Mouse (Mus musculus): ENCODE data around the gene Nat8f4. TPM values are rescaled to one million over a fixed set of nuclear protein-coding genes. Genes with fewer than 3 reads are reported as not detected.
A peak's percentile ranks its signal among the peaks of the same experiment; 100 is the strongest.

Gene Nat8f4
- total RNA-seq, 2 experiments from 2014 or later: 5.3 to 7.4 TPM

- intact Hi-C loops (cut with DNase I): no loop called here
- Histone ChIP-seq H3K4me3 (no peak overlapping the region), H3K27ac (no peak overlapping the region)
- DNase-seq (ENCODE audit: extremely low spot score in 1 of 2, low spot score in 2 of 2): no peak
- no peak for TF ChIP-seq CTCF (IDR thresholded peaks at IDR 0.05)
Observed at GRCm38 (mm10) chr6:85861247-85861646, 43.4 kb downstream of the Nat8f4 start.

- intact Hi-C loops (cut with DNase I): loop anchor here (2.0 kb wide), 1 partner anchor 15 kb away; no protein-coding TSS in a partner anchor
- Histone ChIP-seq H3K27ac (peak overlapping the region; percentile 44; the same call in 1 of the 2 replicates), H3K4me3 (no peak overlapping the region)
- TF ChIP-seq CTCF (IDR thresholded peaks at IDR 0.05): no peak
- peak; percentile 28 to 70 for DNase-seq (ENCODE audit: extremely low spot score in 1 of 2, low spot score in 2 of 2)
Observed at GRCm38 (mm10) chr6:85856194-85856678, 48.4 kb downstream of the Nat8f4 start.

GRCm38 (mm10) chr6:85853481-85853880, 51.2 kb downstream of the Nat8f4 start:
- intact Hi-C loops (cut with DNase I): no loop called here
- Histone ChIP-seq H3K4me3 (no peak overlapping the region), H3K27ac (no peak overlapping the region)
- DNase-seq (ENCODE audit: extremely low spot score in 1 of 2, low spot score in 2 of 2): no peak
- no peak for TF ChIP-seq CTCF (IDR thresholded peaks at IDR 0.05)

GRCm38 (mm10) chr6:85851062-85851773, 53.5 kb downstream of the Nat8f4 start:
- no peak overlapping the region for H3K27ac ChIP-seq
- H3K4me3 ChIP-seq: no peak overlapping the region
- intact Hi-C loops (cut with DNase I): no loop called here
- DNase-seq (ENCODE audit: extremely low spot score in 1 of 2, low spot score in 2 of 2): no peak
- TF ChIP-seq CTCF (IDR thresholded peaks at IDR 0.05): no peak

GRCm38 (mm10) chr6:85849240-85849639, 55.4 kb downstream of the Nat8f4 start:
- no peak for TF ChIP-seq CTCF (IDR thresholded peaks at IDR 0.05)
- intact Hi-C loops (cut with DNase I): no loop called here
- Histone ChIP-seq H3K4me3 (no peak overlapping the region), H3K27ac (peak overlapping the region; percentile 69)
- no peak for DNase-seq (ENCODE audit: extremely low spot score in 1 of 2, low spot score in 2 of 2)

Other genes starting within 250 kb of the Nat8f4 start
- 1 to 10 TPM; 3.8 to 4.5 TPM for gene Nat8f7, start 191.7 kb downstream of the Nat8f4 start, total RNA-seq (2021)
- gene Nat8f3, start 139.1 kb downstream of the Nat8f4 start, total RNA-seq (2021): 1 to 10 TPM; 4.5 to 5.9 TPM
- gene Nat8f6, start 83.9 kb downstream of the Nat8f4 start, total RNA-seq (2021): 1 to 10 TPM; 2.3 TPM
- 1 to 10 TPM; 3.2 to 8.4 TPM for gene Nat8f5, start 83.9 kb downstream of the Nat8f4 start, total RNA-seq (2021)
- gene Nat8, start 72.8 kb downstream of the Nat8f4 start, total RNA-seq (2021): 1 to 10 TPM; 2.8 to 4.4 TPM
- 1 to 10 TPM; 2.1 to 2.7 TPM for gene Nat8f2, start 35.7 kb downstream of the Nat8f4 start, total RNA-seq (2021)
- gene Tprkb, start 7.0 kb upstream of the Nat8f4 start, total RNA-seq (2021): 10 to 100 TPM; 52.3 to 54.3 TPM
- gene Nat8f1, start 10.8 kb upstream of the Nat8f4 start, total RNA-seq (2021): 10 to 100 TPM; 25.6 to 27.9 TPM
- 10 to 100 TPM; 78.1 to 88.9 TPM for gene Dusp11, start 56.8 kb upstream of the Nat8f4 start, total RNA-seq (2021)
- not detected for gene Figla, start 111.3 kb upstream of the Nat8f4 start, total RNA-seq (2021)
- gene Add2, start 123.8 kb upstream of the Nat8f4 start, total RNA-seq (2021): 100 to 1,000 TPM; 222 to 223 TPM

All from left cerebral cortex, adult 2 months (tissue).